Mouse (Mus musculus): Measurements from ENCODE around the gene Pheta1. TPM values are rescaled to one million over a fixed set of nuclear protein-coding genes. Genes with fewer than 3 reads are reported as not detected.

Gene Pheta1
- polyA plus RNA-seq, 1 experiment from 2014 or later = 18.8 TPM

- Histone ChIP-seq H3K27ac (replicated peaks; ENCODE audit: low read depth, low read length) (no peak overlapping the region), H3K9ac (ENCODE audit: low read depth, low read length) (no peak overlapping the region), H3K4me2 (ENCODE audit: low read depth, low read length) (no peak overlapping the region), H3K4me3 (ENCODE audit: low read depth, low read length) (no peak overlapping the region), H3K36me3 (ENCODE audit: control insufficient read depth, insufficient read depth, low read length) (no peaks in the 10 kb centered on the region), H3K27me3 (replicated peaks; ENCODE audit: control insufficient read depth, insufficient read depth, low read length) (no peaks in the 10 kb centered on the region), H3K4me1 (ENCODE audit: control insufficient read depth, insufficient read depth, low read length) (no peaks in the 10 kb centered on the region), H3K9me3 (ENCODE audit: control insufficient read depth, low read length) (no peaks in the 10 kb centered on the region)
- DNase-seq (ENCODE audit: low spot score) = no peak
- 57% methylated on average over 10 of the region's 10 CpGs for WGBS
- no peak for ATAC-seq (ENCODE audit: low read depth)
These were observed 45.9 kb downstream of the Pheta1 start for GRCm38 (mm10) chr5:121894647-121895046.

- H3K27me3 ChIP-seq (replicated peaks; ENCODE audit: control insufficient read depth, insufficient read depth, low read length) = no peaks in the 10 kb centered on the region
- WGBS = 59% methylated on average over 24 of the region's 24 CpGs
- H3K4me2 ChIP-seq (ENCODE audit: low read depth, low read length) = no peak overlapping the region
- no peaks in the 10 kb centered on the region for H3K36me3 ChIP-seq (ENCODE audit: control insufficient read depth, insufficient read depth, low read length)
- ATAC-seq (ENCODE audit: low read depth) (no peak), DNase-seq (ENCODE audit: low spot score) (peak; percentile 29)
- H3K4me1 ChIP-seq (ENCODE audit: control insufficient read depth, insufficient read depth, low read length) = no peaks in the 10 kb centered on the region
- no peak overlapping the region for H3K27ac ChIP-seq (replicated peaks; ENCODE audit: low read depth, low read length)
- no peaks in the 10 kb centered on the region for H3K9me3 ChIP-seq (ENCODE audit: control insufficient read depth, low read length)
- no peak overlapping the region for H3K4me3 ChIP-seq (ENCODE audit: low read depth, low read length)
- no peak overlapping the region for H3K9ac ChIP-seq (ENCODE audit: low read depth, low read length)
These were observed 46.5 kb downstream of the Pheta1 start for GRCm38 (mm10) chr5:121895117-121895756.

GRCm38 (mm10) chr5:121902809-121903745, 54.3 kb downstream of the Pheta1 start:
- ATAC-seq (ENCODE audit: low read depth) (no peak), DNase-seq (ENCODE audit: low spot score) (no peak)
- Histone ChIP-seq H3K4me1 (ENCODE audit: control insufficient read depth, insufficient read depth, low read length) (no peaks in the 10 kb centered on the region), H3K9me3 (ENCODE audit: control insufficient read depth, low read length) (no peaks in the 10 kb centered on the region), H3K4me3 (ENCODE audit: low read depth, low read length) (no peak overlapping the region), H3K36me3 (ENCODE audit: control insufficient read depth, insufficient read depth, low read length) (no peaks in the 10 kb centered on the region), H3K9ac (ENCODE audit: low read depth, low read length) (no peak overlapping the region), H3K4me2 (ENCODE audit: low read depth, low read length) (no peak overlapping the region), H3K27me3 (replicated peaks; ENCODE audit: control insufficient read depth, insufficient read depth, low read length) (no peaks in the 10 kb centered on the region), H3K27ac (replicated peaks; ENCODE audit: low read depth, low read length) (no peak overlapping the region)
- WGBS = 50% methylated on average over 23 of the region's 23 CpGs

Small RNA genes lying within 50 kb of the gene (microRNA-seq; reads per million reads assigned to microRNA genes)
- gene Mir7031 (ENCODE audit: borderline number of aligned reads) = not detected

Other genes with a start within 250 kb of the Pheta1 start
- 2.0 and 2.7 TPM in 2 replicates for gene Acad12, start 230.0 kb upstream of the Pheta1 start, polyA plus RNA-seq (2014; fragmentation: Nextera tagmentation; extraction: Ambion mirVana)
- 1.6 and 2.1 TPM in 2 replicates for gene Acad10, start 188.5 kb upstream of the Pheta1 start, polyA plus RNA-seq (2014; fragmentation: Nextera tagmentation; extraction: Ambion mirVana)
- 39.9 and 45.8 TPM in 2 replicates for gene Brap, start 188.4 kb upstream of the Pheta1 start, polyA plus RNA-seq (2014; fragmentation: Nextera tagmentation; extraction: Ambion mirVana)
- gene Atxn2, start 137.6 kb upstream of the Pheta1 start, polyA plus RNA-seq (2014; fragmentation: Nextera tagmentation; extraction: Ambion mirVana) = 65.4 and 68.6 TPM in 2 replicates
- gene Sh2b3, start 11.3 kb upstream of the Pheta1 start, polyA plus RNA-seq (2014; fragmentation: Nextera tagmentation; extraction: Ambion mirVana) = 17.8 and 18.3 TPM in 2 replicates
- 2.8 and 3.0 TPM in 2 replicates for gene Cux2, start 201.1 kb downstream of the Pheta1 start, polyA plus RNA-seq (2014; fragmentation: Nextera tagmentation; extraction: Ambion mirVana)

All from embryonic facial prominence, embryonic 14.5 days (tissue).